Mouse (Mus musculus): Measurements from ENCODE around the gene Lrrc36. TPM values are rescaled to one million over a fixed set of nuclear protein-coding genes. Genes with fewer than 3 reads are reported as not detected.

The Lrrc36 gene
- total RNA-seq, 2 experiments from 2014 or later = 0.42 to 0.84 TPM

- no peak overlapping the region for H3K4me3 ChIP-seq
- DNase-seq (ENCODE audit: low spot score in 2 of 2) = no peak
- TF ChIP-seq CTCF (conservative IDR thresholded peaks at IDR 0.05) = no peak
- H3K27ac ChIP-seq = no peak overlapping the region
Measured at GRCm38 (mm10) chr8:105437078-105437748, 23.8 kb downstream of the Lrrc36 start.

GRCm38 (mm10) chr8:105438865-105439264 lies 25.5 kb downstream of the Lrrc36 start:
- Histone ChIP-seq H3K4me3 (no peak overlapping the region), H3K27ac (no peak overlapping the region)
- peak; percentile 68 for TF ChIP-seq CTCF (conservative IDR thresholded peaks at IDR 0.05)
- DNase-seq (ENCODE audit: low spot score in 2 of 2) = no peak

GRCm38 (mm10) chr8:105441433-105441832 lies 28.1 kb downstream of the Lrrc36 start:
- Histone ChIP-seq H3K27ac (no peak overlapping the region), H3K4me3 (no peak overlapping the region)
- no peak for DNase-seq (ENCODE audit: low spot score in 2 of 2)
- peak; percentile 65 for TF ChIP-seq CTCF (conservative IDR thresholded peaks at IDR 0.05)

- Histone ChIP-seq H3K4me3 (no peak overlapping the region), H3K27ac (no peak overlapping the region)
- DNase-seq (ENCODE audit: low spot score in 2 of 2) = no peak
- no peak for TF ChIP-seq CTCF (conservative IDR thresholded peaks at IDR 0.05)
Measured at GRCm38 (mm10) chr8:105442661-105443060, 29.3 kb downstream of the Lrrc36 start.

- Histone ChIP-seq H3K27ac (peak overlapping the region; percentile 74), H3K4me3 (peak overlapping the region; percentile 5; the same call in 1 of the 2 replicates)
- DNase-seq (ENCODE audit: low spot score in 2 of 2) = peak; percentile 40 to 46
- no peak for TF ChIP-seq CTCF (conservative IDR thresholded peaks at IDR 0.05)
Measured at GRCm38 (mm10) chr8:105445296-105446126, 32.1 kb downstream of the Lrrc36 start.

- peak overlapping the region; percentile 74 for H3K27ac ChIP-seq
- no peak for DNase-seq (ENCODE audit: low spot score in 2 of 2)
- peak overlapping the region; percentile 5; the same call in 1 of the 2 replicates for H3K4me3 ChIP-seq
- TF ChIP-seq CTCF (conservative IDR thresholded peaks at IDR 0.05) = no peak
Measured at GRCm38 (mm10) chr8:105446127-105446552, 32.8 kb downstream of the Lrrc36 start.

- DNase-seq (ENCODE audit: low spot score in 2 of 2) = no peak
- Histone ChIP-seq H3K27ac (no peak overlapping the region), H3K4me3 (no peak overlapping the region)
- TF ChIP-seq CTCF (conservative IDR thresholded peaks at IDR 0.05) = no peak
Measured at GRCm38 (mm10) chr8:105448188-105448587, 34.8 kb downstream of the Lrrc36 start.

GRCm38 (mm10) chr8:105448596-105448995 lies 35.2 kb downstream of the Lrrc36 start:
- no peak overlapping the region for H3K4me3 ChIP-seq
- no peak for TF ChIP-seq CTCF (conservative IDR thresholded peaks at IDR 0.05)
- no peak overlapping the region for H3K27ac ChIP-seq
- no peak for DNase-seq (ENCODE audit: low spot score in 2 of 2)

- no peak for TF ChIP-seq CTCF (conservative IDR thresholded peaks at IDR 0.05)
- no peak for DNase-seq (ENCODE audit: low spot score in 2 of 2)
- H3K4me3 ChIP-seq = no peak overlapping the region
- H3K27ac ChIP-seq = no peak overlapping the region
Measured at GRCm38 (mm10) chr8:105450977-105451376, 37.6 kb downstream of the Lrrc36 start.

GRCm38 (mm10) chr8:105451903-105452603 lies 38.7 kb downstream of the Lrrc36 start:
- TF ChIP-seq CTCF (conservative IDR thresholded peaks at IDR 0.05) = no peak
- DNase-seq (ENCODE audit: low spot score in 2 of 2) = no peak
- H3K4me3 ChIP-seq = no peak overlapping the region
- no peak overlapping the region for H3K27ac ChIP-seq

- Histone ChIP-seq H3K4me3 (no peak overlapping the region), H3K27ac (no peak overlapping the region)
- no peak for DNase-seq (ENCODE audit: low spot score in 2 of 2)
- TF ChIP-seq CTCF (conservative IDR thresholded peaks at IDR 0.05) = peak; percentile 71
Measured at GRCm38 (mm10) chr8:105453296-105453695, 39.9 kb downstream of the Lrrc36 start.

- DNase-seq (ENCODE audit: low spot score in 2 of 2) = no peak
- H3K27ac ChIP-seq = no peak overlapping the region
- H3K4me3 ChIP-seq = no peak overlapping the region
- TF ChIP-seq CTCF (conservative IDR thresholded peaks at IDR 0.05) = no peak
Measured at GRCm38 (mm10) chr8:105454088-105454487, 40.7 kb downstream of the Lrrc36 start.

GRCm38 (mm10) chr8:105455218-105455617 lies 41.8 kb downstream of the Lrrc36 start:
- no peak overlapping the region for H3K4me3 ChIP-seq
- H3K27ac ChIP-seq = no peak overlapping the region
- TF ChIP-seq CTCF (conservative IDR thresholded peaks at IDR 0.05) = no peak
- DNase-seq (ENCODE audit: low spot score in 2 of 2) = no peak

Measured in layer of hippocampus, adult 2 months (tissue).